Mouse (Mus musculus) adrenal gland, adult (tissue): ENCODE data around the gene Dnah5.

Experiments used
- DNase-seq, 2 experiments: peaks; one replicate each; pipeline ENCODE4 v3.0.0; 2022 to 2023; ENCODE audit warnings: low spot score in 1 of 2; ENCODE audit not compliant: inconsistent age in 2 of 2

Gene Dnah5

DNA sequence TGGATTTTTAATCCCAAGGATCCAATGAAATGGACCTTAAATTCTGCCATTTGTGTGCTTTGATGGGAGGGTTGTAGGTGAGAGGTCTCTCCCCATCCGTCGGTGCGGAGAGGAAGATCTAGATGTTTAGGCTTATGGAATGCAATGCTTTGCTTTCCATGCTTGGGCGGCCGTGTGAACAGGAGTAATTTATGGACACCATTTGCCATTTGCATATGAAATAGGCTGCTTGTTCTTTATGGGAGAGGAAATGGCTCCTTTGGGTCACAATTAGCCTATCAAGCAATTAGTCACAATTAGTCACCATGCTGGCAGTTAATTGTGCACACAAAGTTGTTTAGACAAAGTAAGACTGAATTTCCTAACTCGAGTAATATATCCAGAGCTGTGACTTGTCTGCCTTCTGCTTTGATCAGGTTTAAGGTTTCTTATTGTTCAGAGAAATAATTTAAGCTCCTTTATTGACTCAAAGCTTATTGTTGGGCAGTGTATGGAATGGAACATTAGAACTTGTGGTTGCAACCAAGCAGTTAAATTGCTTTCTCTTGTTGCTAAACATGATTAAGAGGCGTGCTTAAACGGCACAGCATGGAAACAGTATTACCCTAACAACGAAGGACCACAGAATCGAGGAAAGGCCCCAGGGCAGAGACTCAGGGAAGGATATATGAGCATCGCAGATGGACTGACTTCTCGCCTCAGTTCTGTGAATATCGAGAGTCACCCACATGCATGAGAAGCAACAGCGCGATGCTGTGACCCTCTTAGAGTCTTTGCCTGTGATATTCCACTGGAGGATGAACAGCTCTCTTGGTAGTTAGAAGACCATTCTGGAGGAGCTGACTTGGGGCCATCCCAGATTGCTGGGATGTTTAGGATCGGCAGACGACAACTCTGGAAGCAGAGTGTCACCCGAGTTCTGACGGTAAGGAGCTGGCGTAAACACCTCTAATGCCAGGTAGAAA lies at the start of gene Dnah5:
Dnah5 (plus strand) TSS at position 642 of the 965 bp plus-strand sequence.
- no peak for DNase-seq

DNA sequence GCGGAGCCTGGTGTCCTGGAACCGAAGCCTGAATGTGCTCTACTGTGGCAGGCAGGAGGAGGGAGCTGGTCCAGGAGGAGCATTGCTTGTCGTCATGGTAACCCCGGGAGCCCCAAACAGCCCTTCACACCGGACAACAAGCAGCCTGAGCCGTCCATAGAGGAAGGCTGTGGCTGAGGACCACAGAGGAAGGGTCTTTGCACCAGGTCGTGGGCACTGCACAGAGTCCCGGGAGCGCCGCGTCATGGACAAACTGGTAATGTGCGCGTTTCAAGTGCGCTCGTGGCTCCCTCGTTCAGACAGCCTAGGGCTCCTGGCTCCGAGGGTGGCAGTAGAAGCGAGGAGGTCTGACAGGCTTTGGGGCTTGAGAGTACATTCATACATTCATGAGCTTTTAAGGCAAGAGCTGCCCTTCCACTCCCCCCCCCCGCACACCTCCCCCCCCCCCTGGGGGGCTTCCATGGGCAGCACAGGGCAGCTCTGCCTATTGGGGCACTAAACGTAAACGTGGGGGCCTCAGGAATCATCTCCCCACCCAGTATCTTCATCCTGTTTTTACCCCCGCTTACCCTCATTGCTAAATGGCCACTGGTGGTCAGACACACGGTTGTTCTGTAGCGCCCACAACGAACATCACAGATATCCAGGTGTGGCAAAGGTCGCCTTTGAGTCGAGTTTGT lies 48.6 kb upstream of the Dnah5 start:
- peak; percentile 8 to 47 for DNase-seq

DNA sequence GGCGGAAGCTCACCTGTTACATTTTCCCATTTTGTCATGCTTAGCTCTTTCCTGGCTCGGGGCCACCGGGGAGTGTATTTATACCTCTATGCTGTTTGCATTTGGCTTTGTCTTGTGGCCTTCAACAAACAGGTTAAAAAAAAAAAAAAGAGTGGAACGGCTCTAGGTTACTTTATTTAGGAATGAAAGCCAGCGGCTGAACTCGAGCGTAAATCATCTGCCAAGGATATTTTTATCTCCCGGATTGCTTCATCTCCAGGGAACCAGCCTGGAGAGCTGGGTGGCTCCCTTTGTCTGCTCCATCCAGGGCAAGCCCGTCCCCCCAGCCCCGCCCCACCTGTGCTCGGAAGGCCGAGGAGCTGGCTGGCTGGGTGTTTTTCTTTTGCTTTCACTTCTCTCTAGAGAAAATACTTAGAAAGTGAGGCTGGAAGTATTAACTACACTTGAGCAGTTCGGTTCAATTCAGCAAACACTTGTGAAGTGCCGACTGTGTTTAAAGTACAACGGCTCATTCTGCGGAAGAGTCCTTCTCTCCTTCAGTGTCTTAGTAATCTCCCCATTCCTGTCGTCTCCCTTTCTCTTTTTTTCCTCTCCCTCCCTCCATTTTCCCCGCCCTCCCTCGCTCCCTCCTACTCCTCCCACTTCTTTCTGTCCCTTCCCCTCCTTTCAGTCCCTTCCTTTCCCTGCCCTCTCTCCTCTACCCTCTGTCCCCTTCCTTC lies 44.6 kb upstream of the Dnah5 start:
- DNase-seq = peak; percentile 82 to 95

DNA sequence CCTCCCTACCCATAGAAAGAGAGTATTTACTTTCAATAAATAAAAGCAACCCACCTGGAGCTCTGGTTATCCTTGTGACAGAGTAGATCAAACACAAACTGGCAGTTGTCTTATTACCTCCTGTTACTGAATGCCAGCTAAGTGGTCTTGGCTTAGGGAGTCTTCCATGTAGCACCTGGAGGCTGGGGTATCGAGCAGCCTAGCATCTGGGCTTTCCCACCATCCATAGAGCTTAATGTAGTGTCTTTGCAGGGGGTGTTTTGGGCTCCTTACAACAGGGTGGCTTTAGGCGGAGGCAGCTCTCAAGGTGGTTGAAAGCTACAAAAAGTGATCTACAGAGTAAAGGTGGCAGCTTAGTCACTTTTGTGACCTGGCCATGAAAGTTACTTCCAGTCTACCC lies 41.3 kb upstream of the Dnah5 start:
- no peak for DNase-seq

DNA sequence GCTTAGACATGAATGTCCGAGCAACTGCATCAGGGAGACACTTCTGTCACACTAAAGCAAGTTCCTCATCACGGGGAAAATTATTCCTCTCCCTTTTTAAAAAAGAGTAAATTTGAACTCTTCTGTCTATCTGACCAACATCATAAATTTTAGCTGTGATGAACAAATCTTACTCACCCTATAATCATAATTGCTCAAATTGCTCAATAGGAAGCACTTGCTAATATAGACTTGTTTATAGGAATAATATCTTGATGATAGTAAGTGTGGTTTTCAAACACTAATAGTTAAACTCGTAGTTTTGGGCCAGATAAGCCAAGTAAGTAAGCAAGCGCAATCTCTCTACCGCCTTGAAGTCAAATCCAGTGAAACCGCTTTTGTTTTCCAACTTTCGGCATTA lies 38.3 kb upstream of the Dnah5 start:
- no peak for DNase-seq

DNA sequence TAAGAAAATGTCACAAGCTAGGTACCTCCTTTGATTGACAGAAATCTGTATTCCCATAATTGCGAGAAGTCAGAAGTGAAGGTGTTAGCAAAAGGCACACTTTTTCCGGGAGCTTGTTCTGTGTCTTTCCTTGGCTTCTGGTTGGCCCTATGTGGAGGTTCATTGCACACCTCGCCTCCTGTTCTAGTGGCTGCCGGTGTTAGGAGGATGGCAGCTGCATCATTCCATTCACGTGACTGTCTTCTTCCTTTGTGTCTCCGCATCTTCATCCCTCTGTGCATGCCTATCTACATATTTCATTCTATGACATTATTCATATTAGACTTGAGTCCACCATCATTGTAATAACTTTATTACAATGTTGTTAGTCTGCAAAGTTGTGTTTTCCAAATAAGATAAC lies 37.5 kb upstream of the Dnah5 start:
- no peak for DNase-seq

DNA sequence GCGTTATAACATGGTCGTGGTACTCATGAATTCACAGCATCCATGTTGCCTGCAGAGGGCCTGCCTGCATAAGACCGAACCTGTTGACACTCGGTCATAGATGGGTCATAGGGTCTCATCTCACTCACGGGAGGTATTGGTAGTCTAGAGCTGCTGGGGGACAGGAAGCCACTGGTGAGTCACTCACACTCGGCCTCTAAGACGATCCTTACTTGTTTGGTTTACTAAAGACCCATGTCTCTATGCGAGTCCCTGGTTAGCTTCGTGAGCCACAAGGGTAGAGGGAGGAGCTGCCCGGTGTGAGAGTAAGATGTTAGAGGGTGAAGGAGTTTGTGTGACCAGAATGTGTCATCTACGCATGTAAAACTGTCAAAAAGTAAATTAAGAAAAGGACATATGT lies 24.6 kb upstream of the Dnah5 start:
- no peak for DNase-seq

DNA sequence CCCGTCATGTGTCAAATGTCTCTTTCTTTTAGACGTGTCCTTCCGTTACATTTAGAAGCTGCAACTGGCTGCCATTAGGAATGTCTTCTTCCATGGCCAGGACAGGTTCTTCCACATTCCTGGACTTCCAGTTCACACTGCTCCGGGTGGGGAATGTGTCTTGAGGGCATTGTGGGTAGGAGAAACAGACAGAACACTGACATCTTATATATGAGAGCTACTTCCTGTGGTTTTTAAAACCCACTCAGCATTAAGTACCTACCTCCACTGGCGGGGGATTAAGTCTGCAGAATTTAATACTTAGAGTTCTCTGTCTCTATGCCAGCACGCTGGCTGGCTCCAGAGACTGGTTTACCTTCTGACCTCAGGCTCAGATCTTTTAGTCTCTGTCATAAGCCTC lies 24.0 kb upstream of the Dnah5 start:
- no peak for DNase-seq

DNA sequence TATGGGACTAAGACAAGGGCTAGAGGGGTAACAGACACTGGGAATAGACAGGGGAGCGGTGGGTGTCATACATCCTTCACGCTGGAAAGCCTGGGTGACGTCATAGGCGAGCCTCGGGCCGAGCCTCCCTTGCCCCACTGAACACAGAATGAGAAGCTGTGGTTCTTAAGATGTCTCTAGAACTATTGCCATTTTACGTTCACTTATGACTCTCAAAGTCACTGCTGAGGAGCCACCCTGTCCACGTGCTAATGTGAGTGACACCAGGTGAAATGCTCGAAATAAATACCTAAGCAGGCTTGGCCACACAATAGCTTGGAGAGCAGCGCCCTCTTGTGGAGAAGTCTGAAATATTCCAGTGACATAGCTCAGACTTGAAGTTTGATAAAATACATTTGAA lies 21.7 kb upstream of the Dnah5 start:
- peak; percentile 61 to 91 for DNase-seq

DNA sequence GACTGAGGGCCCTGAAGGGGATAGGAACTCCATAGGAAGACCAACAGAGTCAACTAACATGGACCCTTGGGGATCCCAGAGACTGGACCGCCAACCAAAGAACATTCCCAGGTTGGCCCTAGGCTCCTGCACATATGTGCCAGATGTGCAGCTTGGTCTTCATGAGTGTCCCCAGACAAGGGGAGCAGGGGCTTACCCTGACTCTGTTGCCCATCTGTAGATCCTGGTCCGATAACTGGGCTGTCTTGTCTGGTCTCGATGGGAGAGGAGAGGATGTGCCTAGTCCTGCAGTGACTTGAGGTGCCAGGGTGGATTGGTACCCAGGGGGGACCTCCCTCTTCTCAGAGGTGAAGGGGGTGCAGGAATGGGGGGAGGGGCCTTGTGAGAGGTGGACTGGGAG lies 21.0 kb upstream of the Dnah5 start:
- DNase-seq = no peak

DNA sequence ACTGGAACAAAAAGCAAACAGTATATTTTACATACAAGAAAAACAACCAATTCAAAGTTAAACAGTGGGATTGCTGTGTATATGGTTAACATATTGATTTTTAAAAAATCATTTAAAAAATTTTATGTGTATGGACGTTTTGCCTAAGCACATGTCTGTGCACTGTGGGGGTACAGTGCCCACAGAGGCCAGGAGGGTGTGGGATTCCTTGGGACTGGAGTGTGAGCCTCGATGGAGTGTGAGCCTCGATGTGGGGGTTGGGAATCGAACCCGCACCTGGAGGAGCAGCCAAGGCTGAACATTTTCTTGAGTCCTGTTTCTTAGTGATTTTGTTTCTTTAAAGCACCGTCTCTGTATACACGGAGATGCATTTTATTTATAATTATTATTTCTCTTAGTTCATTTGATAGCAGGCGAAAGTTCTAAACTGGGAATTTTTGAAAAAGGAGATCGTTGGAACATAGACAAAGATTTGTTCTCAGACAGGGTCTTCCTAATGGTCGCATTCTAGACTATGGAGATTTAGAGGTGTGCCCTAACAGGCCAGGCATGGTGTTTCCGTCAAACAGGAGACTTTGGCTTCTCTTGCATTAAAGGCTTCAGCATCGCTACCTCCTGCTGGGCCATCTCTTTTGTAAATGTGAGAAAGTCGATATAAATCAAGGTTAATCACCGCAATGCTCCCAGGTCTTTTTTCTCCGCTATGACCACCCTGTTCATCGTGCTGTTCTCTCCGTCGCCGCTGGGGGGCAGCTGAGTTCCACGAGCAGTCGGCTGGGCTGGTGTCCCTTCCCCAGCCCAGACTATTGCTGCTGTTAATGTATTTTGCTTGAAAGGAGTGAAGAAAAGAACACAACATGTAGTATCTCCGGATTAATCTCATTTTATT lies 15.8 kb upstream of the Dnah5 start:
- peak; percentile 52 to 87 for DNase-seq

DNA sequence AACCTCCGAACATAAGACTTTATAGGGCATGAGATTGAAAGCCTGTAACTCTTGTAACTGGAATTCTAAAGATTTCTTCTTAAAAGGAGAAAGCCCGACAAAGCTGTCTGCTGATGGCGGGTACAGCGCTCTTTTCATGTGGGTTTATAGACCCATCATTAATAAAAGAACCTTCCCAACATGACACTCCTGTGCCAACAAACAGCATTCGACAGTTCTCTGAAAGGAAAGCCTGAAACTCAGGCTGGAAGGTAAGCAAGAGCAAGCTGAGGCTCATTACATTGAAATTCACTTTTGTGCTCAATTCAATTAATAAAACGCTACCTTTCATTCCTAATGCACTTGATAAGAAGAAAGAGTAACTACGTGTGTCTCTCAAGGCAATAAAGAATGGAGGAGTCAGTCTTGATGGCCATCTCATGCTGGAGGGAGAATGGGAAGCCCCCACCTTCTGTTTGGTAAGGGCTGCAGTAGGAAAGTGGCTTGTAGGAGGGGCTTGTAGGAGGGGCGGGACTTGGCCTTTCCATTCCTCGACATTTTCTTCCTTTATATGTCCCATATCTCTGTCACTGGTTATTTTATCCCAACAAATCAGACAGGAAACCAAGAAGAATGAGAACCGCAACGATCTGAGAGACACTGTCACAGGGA lies 15.1 kb upstream of the Dnah5 start:
- no peak for DNase-seq

DNA sequence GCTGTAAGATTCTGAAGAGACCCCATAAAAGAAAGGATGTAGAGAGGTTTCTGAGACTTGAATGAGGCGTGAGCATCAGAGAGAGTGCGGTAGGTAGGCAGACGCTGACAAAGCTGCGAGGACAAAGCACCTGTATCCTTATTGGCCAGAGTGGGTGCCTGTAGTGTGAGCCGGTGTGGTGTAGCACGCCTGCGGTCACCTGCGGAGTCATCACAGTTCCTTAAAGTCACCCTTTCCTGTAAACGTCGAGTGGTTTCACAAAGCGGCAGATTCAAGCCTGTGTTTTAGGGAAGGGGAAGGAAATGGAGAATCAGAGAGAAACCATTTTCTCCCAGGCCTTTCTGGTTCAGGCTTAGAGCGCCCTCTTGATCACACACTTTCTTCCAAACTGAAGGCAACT lies 13.9 kb upstream of the Dnah5 start:
- peak in 1 of 2 experiments; percentile 26 for DNase-seq

DNA sequence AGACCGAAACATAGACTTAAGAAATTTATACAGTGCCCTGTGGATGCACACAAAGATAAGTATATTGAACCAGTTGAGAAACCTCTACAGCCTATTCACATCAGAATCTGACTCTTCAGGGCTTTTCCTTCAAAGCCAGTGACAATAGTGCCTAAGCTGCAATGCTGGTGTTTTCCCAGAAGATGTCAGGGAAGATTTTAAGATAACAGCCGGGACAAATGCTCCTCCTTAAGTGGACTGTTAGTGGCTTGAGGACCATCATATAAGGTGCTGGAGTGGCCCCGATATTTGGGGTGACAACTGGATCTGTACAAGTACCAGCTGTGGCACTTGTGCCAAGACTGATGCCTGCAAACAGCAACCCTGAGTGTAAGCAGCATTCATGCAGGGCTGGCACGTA lies 4.9 kb upstream of the Dnah5 start:
- DNase-seq = no peak

DNA sequence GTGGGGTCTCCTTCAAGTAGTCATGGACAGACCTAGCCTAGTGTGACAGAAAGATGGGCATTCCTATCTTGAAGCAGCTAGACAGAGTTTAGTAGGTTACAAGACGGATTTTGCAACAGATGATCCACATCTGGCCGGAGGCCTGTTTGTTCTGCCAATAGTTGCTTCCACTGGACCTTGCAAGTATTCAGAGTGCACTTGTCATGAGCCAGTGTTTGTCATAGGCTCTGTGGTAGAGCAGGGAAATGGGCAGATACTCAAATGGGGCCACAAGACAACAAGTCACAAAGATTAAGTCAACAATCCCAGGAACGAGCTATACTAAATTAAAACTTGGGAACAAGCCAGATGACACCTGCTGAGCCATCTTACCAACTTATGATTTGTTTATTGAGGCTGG lies 1.1 kb downstream of the Dnah5 start:
- no peak for DNase-seq

DNA sequence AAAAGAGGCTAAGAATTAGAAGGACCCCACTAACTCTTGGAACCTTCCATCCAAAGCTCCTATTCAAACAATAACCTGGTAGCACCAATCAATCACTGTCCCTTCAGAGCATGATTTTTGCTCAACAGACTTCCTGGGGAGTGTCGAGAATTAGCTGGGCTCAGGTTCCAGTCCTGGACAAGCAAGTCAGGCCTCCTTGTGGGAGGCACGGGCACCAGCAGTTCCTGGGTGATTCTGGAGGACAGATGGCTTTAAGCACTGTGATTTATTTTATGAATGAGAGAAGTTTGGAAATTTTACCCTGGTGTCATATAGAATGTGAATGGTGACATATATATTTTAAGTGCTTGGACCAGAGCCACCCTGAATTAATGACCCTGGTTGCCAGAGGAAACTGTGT lies 4.0 kb downstream of the Dnah5 start:
- no peak for DNase-seq

DNA sequence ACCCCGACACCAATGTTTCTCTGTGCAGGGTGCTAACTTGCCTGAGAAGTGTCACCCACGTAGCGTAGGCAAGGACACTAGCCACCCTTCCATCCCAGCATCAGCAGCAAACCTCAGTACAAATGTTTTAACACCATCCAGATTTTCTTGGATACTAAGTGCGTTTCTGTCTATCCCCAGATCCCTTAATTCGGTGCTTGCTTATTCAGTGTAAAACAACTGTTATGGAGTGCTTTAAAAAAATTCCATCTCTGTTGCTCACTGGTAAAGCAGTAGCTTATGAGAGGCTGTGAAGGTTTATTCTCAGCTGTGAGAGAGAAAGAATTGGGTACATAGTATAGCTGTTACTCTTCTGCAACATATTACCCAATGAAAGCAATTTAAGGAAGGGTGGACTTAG lies 9.5 kb downstream of the Dnah5 start:
- DNase-seq = no peak

DNA sequence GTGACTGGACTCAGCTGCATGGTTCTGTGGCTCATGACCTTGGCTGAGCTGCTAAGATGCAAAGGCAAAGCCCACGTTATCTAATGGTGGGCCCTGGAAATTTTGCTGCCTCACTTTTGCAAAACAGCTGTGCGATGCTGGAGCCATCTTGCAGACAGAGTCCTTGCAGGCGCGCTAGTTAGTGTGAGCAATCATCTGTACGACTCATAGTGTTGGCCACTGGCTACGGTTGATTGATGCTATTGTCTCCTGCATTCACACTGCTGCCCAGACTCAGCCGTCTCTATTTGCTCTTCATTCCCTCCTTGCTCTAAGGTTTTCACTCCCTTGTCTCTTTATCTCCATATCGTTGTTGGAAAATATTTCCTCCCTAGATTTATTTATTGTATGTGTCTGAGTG lies 12.8 kb downstream of the Dnah5 start:
- no peak for DNase-seq

DNA sequence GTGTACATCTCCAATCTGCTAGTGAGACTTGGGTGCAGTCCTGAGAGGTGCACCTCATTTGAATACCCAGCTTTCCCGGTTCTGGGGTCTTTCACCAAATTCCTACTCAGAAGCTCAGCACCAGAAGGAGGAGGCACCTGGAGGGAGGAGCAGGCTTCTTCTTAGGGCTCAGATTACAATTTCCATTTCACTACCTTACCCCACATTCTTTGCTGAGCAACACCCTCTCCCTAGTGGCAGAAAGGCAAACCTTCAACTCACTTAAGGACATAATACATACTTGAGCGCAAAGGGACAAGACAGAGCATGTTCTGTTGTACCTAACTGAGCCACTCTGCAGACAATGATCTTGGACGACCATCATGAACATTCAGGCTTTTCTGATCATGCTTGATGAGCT lies 23.8 kb downstream of the Dnah5 start:
- no peak for DNase-seq

DNA sequence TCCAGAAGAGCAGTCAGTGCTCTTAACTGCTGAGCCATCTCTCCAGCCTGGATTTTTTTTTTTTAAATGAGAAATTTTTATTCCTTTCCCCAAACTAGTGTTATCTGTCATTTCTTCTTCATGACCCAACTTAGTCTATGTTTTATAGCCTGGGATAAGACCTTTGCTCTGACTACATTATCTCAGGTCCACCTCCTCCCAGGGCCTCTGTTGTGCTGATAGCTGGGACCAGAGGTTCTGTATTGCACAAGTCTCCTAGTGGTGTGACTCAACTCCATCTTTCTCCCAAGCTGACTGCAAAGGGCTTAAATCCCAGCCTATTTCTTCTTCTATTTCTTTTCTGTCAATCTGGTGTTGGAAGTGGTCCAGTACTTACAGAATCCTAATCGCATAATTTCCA lies 56.7 kb downstream of the Dnah5 start:
- DNase-seq = no peak
